Mouse (Mus musculus): ENCODE data around the gene Slc4a7.

Slc4a7 gene

GRCm38 (mm10) chr14:14701710-14702329, at the start of gene Slc4a7:
Slc4a7 (plus strand) TSS chr14:14702279.
- no peak for DNase-seq (ENCODE audit: low read depth, low spot score)

- DNase-seq (ENCODE audit: low read depth, low spot score) = no peak
Observed at GRCm38 (mm10) chr14:14670597-14670996, 31.5 kb upstream of the Slc4a7 start.

- no peak for DNase-seq (ENCODE audit: low read depth, low spot score)
Observed at GRCm38 (mm10) chr14:14681611-14682010, 20.5 kb upstream of the Slc4a7 start.

DNA sequence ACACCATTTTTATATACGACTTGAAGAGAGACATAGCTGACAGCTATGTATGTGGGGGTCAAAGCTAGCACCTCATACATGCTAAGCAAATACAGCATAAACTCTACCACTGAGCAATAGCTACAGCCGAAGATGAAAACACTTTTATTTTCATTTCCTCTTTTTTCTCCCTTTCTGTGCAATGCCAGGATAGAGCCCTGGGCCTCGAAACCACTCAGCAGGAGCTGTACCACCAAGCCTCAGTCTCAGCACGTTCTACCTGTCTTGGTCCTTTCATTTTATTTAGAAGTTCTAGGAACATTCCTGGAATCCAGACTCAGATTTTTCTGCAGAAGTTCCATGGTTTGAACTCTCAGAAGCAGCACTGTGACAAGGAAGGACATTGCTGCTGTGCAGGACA, 17.3 kb upstream of the Slc4a7 start:
- DNase-seq (ENCODE audit: low read depth, low spot score) = no peak

GRCm38 (mm10) chr14:14686101-14686551, 16.0 kb upstream of the Slc4a7 start:
- DNase-seq (ENCODE audit: low read depth, low spot score) = no peak

DNA sequence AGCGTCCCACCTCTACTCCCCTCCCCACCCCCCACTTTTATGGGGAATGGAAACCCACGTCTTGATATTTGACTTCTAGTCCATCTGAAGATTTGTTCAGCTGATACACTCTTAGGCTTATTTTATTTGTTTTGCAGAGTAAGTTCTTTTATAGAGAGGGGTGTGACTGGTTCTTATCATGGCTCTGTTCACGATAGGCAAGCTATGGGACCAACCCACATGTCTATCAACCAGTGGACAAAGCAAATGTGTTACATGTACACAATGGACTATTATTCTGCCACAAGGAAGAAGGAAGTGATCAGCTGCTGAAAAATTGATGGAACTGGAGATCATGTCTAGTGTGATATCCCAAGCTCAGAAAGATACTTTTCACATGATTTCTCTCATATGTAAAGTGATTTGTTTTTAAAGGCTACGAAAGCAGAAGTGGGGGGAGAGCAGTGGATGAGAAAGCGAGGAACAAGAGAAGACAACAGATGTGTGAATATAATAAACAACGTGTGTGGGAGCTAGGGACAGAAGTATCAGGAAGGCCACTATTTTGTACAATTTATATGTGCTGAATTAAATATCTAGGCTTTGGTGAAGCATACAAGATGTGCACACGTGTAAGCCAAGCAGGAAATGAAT, 14.7 kb upstream of the Slc4a7 start:
- no peak for DNase-seq (ENCODE audit: low read depth, low spot score)

DNA sequence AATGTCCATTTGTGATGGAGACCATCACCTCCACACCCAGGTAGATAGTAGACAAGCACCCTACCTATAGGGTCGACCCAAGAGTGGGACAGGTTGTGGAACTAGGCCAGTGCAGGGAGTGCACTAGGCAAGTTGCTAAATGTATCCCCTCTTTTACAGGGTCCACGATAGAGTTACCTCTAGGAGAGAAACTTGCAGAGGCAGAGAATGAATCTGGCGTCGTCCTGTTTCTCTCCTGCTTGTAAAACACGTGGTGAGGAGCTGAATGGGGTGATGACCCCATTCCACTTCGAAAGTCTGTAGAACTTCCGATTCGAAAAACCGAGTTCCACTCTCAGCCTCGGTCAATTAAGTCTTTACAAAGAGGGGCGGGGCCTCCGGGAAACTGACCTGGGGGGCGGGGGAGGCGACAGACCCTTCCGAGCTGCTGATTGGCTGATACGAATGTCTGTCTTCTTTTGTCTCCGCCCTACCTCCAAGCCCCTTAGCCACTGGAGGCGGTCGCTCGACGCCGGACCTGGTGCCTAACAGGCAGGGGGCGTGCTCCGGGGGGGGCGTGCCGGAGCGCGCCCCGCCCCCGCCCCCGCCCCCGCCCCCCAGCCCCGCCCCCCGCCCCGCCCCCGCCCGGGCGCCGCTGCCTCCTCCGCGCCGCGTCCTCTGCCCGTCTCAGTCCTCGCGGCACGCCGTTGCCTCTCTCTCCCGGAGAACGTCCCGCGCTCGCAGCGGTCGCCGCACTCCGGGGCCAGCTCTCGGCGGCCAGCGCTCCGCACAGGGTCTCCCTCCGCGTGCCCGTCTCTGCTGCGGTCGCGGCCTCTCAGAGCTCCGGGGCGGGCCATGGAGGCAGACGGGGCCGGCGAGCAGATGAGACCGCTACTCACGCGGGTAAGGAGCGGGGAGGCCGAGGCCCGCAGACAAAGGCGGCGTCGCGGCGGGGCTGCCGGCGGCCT, 593 bp downstream of the Slc4a7 start:
- DNase-seq (ENCODE audit: low read depth, low spot score) = peak; percentile 90

- no peak for DNase-seq (ENCODE audit: low read depth, low spot score)
Observed at GRCm38 (mm10) chr14:14703346-14703871, 1.3 kb downstream of the Slc4a7 start.

DNA sequence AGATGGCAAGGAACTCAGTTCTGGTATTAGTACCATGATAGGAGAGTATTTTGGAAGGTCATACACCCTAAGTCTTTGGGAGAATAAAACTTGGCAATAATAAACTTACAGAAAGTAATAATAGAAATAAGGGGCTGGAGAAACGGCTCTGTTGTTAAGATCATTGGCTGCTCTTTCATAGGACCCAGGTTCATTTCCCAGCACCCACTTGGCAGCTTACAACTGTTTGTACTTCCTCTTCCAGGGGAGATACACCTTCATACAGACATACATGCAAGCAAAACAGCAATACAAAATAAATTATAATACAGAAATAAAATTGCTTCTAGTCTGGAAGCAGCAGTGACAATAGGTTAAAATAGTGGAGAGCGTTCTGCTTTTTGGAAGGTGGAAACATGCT, 2.6 kb downstream of the Slc4a7 start:
- DNase-seq (ENCODE audit: low read depth, low spot score) = no peak

DNA sequence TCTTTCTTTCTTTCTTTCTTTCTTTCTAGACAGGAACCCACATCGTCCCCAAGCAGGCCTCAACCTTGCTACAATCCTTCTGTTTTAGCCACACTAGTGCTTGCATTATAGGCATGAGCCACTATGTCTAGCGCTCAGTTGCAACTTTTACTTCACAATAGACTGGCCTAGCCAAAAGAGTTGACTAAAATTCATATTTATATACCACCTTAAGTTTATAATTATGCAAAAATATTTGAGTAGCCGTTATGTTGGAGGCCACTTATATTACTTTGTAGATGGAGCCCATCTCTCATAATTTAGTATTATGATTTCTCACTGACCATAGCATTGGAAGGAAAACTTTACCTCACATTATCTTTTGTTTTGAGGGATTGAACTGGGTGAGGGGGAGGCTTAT, 3.0 kb downstream of the Slc4a7 start:
- no peak for DNase-seq (ENCODE audit: low read depth, low spot score)

DNA sequence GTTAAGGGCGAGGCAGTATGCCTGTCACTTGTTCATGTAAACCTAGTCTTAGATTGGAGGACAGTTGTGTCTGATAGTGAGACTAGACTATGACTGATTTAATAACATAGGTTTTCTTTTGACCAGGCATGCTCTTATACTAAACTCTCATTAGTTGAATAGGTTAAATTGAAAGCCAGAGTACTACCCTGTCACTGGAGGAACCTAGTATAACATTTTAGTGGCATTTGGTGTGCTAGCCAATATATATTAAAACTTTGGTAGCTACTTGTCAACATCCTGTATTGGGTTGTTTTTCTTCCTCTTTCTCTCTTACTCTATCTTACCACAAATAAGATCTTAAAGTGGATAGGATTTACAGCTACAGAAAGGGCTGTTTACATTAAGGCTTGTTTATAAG, 4.3 kb downstream of the Slc4a7 start:
- no peak for DNase-seq (ENCODE audit: low read depth, low spot score)

DNA sequence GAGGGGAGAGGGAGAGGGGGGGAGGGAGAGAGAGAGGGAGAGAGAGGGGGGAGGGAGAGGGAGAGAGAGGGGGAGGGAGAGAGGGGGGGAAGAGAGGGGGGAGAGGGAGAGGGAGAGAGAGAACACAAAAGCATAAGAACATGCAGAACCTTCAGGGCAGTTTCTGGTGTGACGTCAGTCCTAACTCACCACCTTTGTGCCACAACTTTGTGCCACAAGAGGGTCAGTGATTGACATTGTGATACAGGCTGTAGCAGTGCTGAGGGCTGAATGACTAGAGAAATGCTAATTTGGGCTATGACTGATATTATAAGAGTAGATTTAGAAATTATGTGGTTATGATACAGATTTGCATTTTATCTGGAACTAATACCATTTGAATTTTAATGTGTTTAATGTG, 5.0 kb downstream of the Slc4a7 start:
- no peak for DNase-seq (ENCODE audit: low read depth, low spot score)

DNA sequence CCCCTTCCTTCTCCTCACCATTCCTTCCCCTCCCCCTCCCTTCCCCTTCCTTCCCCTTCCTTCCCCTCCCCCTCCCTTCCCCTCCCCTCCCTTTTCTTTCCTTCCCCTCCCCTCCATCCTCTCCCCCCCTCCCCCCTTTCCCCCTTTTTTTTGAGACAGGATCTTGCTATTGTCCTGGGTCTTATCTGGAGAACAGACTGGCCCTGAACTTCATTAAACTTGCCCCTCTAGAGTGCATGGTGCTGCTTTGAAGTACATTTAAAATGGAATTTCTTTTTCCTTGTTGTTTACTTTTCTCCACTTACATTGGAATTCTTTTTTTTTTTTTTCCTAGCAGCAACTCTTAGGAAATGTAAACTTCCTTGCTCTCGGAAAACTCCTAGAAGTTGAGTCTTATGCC, 6.9 kb downstream of the Slc4a7 start:
- no peak for DNase-seq (ENCODE audit: low read depth, low spot score)

DNA sequence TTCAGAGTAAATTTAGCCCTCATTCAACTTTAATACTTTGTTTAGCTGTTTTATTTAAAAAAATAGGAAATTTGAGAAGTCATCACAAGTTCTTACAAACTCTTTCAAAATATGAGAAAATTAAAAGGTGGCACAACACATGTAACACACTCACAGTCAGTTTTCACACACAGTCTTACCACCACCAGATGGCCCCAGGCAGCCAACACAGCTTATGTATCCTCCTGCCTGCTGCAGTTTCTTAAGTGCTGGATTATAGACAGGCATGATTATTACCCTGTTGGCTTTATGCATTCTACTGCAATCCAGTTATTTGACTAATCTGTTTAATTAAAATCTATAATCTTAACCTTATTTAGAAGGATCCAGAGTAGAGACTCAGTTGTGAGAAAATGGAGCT, 12.1 kb downstream of the Slc4a7 start:
- DNase-seq (ENCODE audit: low read depth, low spot score) = no peak

DNA sequence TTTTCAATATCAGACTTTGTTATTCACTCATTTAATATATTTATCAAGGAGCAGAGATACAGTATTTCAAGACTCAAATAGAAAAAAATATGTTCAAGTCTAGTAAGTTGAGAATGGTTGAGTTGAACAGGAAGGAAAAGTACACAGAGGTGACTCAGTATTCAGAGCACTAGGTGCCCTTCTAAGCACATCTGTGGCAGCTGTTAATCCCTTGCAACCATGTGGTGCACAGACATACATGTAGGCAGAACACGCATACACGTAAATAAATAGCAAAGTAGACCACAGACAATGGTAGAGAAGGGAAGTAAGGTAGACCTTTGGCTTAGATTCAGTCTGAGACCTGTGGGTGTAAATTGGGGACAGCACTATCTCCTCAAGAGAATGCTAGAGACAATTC, 13.7 kb downstream of the Slc4a7 start:
- no peak for DNase-seq (ENCODE audit: low read depth, low spot score)

- no peak for DNase-seq (ENCODE audit: low read depth, low spot score)
Observed at GRCm38 (mm10) chr14:14716843-14717242, 14.8 kb downstream of the Slc4a7 start.

GRCm38 (mm10) chr14:14718556-14718955, 16.5 kb downstream of the Slc4a7 start:
- DNase-seq (ENCODE audit: low read depth, low spot score) = no peak

DNA sequence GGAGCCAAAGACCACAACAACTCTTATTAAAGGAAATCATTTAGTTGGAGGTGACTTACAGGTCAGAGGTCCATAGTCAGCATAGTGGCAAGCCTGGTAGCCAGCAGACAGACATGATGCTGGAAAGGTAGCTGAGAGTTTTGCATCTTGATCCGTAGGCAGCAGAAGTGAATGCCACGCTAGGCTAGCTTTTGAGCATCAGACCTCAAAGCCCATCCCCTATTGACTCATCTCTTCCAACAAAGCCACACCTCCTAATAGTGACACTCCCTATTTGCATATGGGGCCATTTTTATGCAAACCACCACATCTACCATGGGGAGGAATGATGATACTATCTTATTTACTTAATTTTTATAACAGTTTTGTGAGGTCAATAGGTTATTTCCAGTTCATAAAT, 79.1 kb downstream of the Slc4a7 start:
- DNase-seq (ENCODE audit: low read depth, low spot score) = no peak

GRCm38 (mm10) chr14:14784223-14784622, 82.1 kb downstream of the Slc4a7 start:
- DNase-seq (ENCODE audit: low read depth, low spot score) = no peak

- no peak for DNase-seq (ENCODE audit: low read depth, low spot score)
Observed at GRCm38 (mm10) chr14:14786979-14787378, 84.9 kb downstream of the Slc4a7 start.

DNA sequence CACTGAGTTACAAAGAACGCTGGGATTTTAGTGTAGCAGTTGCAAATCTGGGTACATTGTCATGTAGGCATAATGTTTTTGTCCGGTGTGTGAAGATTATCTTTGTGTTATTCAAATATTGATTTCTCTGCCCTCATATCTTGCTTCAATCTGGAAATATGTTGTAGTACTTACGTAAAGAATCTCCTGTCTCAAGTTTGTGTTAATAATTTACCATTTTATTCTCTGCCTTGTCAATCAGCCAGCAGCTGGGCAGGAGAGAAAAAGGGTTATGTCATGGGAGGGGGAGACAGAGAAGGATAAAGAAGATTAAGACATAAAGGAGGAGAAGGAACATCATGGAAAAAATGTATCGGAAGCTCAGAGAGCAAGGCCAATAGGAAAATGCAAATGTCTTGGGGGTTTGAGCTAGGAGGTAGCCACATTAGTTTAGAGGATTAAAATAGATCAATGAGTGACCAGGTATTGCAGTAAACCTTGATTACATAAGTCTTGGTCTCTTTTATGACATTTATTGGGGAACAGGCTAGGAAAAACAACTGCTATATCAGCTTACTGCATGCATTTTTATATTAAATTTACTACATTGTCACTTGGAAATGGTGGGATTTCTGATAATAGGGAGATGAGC, 87.9 kb downstream of the Slc4a7 start:
- DNase-seq (ENCODE audit: low read depth, low spot score) = no peak

- DNase-seq (ENCODE audit: low read depth, low spot score) = no peak
Observed at GRCm38 (mm10) chr14:14799861-14800260, 97.8 kb downstream of the Slc4a7 start.

All from brain, embryonic 18.5 days (tissue).